Mouse (Mus musculus) ovary, adult 18-20 months (tissue): ENCODE measurements around the gene Ptges3.
"Not testable (repeated sequence)": the region's sequence is repeated elsewhere in the genome, so short reads cannot be mapped to it uniquely, and the experiment has no call there.

Experiments used
- DNase-seq: peaks from one replicate; pipeline ENCODE4 v3.0.0; 2022; ENCODE audit warnings: low spot score, mixed read lengths

Gene Ptges3

DNA sequence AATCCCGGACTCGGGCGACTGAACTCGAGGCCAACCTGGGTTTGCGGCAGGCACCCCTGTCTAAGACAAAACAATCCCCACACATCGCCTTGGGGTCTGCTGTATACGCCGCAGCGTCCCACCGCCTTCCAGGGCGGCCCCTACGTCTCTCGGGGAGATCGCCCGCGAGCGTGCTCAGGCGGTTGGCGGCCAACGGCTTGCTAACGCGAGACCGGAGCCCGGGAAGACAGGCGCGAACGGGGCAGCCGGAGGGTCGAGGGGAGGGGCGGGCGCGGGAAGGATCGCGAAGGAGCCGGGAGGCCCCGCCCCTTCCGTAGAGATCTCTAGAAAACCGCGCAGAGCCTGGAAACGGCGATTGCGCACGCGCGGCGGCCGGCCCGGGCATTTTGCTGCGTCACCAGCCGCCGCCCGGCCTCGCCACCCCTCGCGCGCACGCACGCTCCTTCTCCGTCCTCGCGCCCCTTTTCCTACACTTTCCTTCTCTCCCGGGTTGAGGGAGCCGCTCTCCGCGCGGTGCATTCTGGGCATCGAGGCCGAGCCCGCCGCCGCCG lies at the start of gene Ptges3:
Gene Ptges3 (plus strand): TSS at position 354 of the 551 bp plus-strand sequence.
- DNase-seq: peak; percentile 94

DNA sequence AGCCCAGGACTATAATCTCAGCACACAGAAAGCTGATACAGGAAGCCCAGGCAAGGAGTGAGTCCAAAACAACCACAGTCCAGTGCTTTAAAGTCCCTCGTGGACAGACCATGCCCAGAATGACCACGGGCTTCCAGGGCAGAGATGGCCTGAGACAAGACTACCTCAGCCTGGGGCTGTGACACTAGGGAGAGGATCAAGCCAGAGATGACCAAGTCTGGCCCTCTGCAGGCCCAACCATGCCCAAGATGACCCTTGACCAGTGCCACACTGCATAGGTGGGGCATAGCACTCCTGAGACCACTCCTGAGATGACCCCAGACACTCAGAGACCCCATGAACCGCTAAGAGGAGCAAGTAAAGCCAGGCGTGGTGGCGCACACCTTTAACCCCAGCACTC lies 49.0 kb upstream of the Ptges3 start:
- DNase-seq: no peak

DNA sequence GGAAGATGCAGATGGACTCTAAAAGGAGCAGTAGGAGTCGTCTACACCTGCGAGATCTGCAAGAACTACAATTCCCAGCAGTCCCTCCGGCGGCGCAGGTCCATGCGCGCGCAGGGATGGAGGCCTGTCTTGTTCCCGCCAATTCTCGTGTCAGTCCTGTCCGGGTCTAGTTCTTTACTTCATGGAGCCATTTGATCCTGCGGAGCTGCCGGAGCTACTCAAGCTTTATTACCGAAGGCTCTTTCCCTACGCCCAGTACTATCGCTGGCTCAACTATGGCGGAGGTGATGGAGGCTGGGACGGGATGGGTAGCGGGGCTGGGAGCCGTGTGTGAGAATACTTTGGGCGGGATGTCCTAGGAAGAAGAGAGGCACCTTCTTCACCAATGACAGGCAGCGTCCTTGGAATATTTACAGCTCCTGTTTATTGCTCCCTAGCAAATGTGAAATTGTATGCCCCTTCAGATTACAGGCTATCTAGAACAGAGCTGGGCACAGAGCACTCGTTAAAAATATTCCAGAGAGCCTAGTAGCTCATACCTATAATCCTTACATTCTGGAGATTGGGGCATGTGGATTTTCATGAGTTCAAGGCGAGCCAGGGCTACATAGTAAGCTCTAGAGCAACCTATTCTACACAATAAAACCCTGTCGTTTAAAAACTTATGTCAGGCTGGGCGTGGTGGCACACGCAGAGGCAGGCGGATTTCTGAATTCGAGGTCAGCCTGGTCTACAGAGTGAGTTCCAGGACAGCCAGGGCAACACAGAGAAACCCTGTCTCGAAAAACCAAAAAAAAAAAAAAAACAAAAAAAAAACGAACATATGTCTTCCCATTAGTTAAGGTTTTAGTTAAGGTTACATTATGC lies 43.5 kb upstream of the Ptges3 start, which contains the start of gene Prim1:
Gene Prim1 (plus strand): TSS at position 101 of the 867 bp plus-strand sequence.
- DNase-seq: peak; percentile 58

DNA sequence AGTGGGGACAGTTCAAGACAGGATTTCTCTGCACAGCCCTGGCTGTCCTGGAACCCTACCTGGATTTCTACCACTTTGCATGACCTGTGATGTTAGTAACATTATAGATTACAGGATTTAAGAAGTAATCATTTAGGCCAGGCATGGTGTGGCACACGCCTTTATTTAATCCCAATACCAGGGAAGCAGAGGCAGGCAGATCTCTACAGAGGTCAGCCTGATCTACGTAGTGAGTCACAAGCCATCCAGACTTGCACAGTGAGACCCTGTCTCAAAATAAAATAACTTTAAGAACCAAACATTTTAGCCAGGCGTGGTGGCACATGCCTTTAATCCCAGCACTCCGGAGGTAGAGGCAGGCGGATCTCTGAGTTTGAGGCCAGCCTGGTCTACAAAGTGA lies 36.6 kb upstream of the Ptges3 start:
- no peak for DNase-seq

DNA sequence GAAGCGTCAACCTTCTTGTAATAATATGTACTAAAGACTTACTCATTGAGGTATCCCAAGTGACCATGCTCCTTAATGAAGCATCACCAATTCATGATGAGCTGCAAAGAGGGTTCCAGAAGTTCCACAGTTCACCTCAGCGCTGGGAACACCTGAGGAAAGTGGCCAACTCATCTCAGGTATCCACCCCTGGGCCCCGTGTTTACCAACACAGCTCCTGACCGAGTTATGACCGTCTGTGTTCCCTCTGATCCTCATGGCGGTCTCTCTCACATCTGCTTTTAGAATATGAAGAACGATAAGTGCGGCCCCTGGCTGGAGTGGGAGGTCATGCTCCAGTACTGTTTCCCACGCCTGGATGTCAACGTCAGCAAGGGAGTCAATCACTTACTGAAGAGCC lies 35.3 kb upstream of the Ptges3 start:
- no peak for DNase-seq

DNA sequence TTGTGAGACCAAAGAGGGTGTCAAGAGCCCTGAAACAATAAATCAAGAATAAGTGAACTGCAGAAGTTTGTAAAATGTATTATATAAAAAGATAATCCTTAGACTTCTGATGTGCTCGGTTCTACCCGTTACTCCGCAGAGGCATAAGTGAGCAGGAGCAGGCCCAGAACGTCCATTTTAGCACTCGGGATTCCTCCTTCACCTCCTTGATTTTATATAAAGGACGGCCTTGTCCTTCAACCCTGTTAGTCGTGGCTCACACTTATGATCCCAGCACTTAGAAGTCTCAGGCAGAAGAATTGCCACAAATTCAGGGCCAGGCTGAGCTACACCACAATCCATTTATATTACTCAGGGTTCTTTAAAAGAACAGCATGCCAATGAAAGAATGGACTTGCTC lies 28.8 kb upstream of the Ptges3 start:
- DNase-seq: no peak

DNA sequence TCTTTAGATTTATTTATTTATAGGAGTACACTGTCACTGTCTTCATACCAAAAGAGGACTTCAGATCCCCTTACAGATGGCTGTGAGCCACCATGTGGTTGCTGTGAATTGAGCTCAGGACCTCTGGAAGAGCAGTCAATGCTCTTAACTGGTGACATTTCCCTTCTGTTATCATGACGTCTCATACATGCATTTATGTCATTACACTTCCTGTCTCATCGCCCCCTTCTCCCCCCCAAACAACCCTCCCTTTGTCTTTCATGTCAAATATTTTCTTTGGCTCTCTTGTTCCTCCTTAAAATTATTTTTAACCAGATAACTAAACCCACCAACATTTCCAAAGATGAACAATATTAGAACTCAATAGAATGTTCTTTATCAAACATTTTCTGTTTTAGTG lies 27.9 kb upstream of the Ptges3 start:
- no peak for DNase-seq

DNA sequence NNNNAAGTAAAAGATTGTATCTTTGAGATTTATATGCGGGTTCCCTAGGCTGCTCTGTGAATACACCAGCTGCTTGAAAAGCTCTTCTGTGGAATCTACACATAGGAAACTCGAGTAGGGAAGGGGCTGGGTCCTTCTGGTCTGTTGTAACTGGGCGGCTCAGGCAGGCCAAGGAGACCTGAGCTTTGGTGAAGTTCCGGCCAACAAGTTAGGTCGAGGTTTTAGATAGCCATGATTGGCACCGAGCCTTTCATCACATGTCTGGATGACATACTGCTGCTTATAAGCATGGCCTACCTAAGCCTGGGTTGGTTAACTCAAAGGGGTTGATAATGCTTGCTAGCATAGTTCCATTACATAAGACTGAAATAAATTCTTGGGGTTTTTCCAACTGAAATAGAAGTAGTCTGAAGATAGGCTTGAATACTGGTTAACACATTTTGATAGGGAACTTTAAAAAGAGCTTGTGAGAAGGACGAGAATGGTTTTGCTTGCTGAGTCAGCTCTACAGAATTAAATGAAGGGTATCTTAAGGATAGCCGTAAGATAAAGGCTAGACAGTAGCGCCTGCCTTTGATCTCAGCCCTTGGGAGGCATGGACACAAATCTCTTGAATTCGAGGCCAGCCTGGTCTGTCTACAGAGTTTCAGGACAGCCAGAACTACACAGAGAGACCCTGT lies 21.9 kb upstream of the Ptges3 start:
- DNase-seq: peak; percentile 20

DNA sequence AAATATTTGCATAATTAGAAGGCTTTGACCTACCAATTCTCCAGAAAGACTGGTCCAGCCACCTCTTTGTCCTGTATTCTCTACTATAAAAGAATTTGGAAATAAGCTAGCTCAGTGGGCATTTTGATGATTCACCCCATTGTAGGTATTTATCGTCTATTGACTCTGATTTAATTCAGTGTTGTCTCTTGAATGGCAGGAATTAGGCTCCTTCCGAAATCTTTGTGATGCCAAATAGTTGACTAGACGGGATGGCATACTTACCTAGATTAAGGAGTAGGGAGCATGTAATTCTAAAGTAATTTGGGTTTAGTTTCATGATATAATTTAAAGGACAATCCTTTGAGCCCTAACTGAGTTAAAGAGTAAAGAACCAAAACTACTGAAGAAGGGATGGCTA lies 20.8 kb upstream of the Ptges3 start:
- no peak for DNase-seq

DNA sequence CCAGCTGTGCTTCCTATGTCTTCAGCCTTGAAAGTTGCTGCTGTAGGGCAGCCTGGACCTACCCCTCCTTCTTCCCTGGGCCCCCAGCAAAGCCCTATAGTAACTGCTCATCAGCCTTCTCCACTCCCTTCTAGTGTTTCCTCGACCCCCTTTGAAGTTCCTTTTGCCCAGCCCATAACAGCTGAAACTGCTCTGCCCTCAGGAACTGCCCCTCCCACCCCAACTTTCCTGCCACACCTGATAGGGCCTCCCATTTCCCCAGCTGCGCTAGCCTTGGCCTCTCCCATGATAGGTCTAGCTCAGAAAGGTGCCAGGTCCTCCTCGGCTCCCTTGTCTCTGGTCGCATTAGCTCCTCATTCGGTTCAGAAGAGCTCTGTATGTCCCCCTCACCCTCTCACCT lies 19.6 kb upstream of the Ptges3 start:
- DNase-seq: no peak

DNA sequence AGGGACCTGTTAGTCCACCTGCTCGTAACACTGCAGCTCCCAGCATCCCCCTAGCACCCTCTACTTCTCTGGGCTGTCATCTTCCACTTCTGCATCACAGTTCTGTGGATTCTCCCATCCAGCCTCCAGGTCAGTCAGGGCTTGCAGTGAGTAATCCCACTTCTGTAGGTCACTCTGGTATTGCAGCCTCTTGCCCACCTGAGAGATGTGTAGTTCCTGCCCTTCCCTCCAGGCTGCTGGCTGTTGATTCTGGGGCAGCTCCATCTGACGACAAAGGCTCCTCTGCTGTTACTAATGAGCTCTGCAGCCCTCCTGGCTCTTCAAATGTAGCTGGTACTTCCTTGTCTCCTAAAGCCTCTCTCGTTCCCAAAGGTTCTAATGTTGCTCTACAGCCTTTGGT lies 18.9 kb upstream of the Ptges3 start:
- DNase-seq: no peak

DNA sequence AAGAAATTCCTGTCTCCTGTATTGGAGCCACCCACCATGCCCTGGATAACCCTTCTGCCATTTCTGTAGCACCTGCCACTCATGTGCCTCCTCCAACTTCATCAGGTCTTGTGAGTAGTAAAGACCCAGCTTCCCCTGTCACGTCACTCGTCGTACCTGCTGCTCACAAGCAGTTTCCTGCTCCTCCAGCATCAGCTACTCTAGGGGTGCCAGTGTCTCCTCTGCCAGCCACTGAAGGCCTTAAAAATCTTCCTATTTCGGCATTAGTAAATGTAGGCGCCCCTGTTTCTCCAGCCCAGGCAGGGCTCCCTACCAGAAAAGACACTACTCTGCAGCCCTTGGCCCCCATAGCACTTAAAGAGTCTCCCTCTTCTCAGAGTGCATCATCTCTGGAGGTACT lies 18.5 kb upstream of the Ptges3 start:
- no peak for DNase-seq

DNA sequence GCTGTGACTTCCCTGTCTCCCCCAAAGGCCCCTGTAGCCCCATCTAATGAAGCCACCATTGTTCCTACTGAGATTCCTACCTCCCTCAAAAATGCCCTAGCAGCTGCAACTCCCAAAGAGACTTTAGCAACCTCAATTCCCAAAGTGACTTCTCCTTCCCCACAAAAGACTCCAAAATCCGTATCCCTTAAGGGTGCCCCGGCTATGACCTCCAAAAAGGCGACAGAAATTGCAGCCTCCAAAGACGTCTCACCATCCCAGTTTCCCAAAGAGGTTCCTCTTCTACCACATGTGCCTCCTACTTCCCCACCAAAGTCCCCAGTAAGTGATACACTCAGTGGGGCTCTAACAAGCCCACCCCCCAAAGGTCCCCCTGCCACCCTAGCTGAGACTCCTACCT lies 17.1 kb upstream of the Ptges3 start:
- no peak for DNase-seq

DNA sequence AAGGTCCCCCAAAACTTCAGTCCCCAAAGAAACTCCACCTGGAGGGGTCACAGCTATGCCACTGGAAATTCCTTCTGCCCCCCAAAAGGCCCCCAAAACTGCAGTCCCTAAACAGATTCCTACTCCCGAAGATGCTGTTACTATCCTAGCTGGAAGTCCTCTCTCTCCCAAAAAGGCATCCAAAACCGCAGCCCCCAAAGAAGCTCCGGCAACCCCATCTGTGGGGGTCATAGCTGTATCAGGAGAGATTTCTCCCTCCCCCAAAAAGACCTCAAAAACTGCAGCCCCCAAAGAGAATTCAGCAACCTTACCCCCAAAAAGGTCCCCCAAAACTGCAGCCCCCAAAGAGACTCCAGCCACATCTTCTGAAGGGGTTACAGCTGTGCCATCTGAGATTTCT lies 16.3 kb upstream of the Ptges3 start:
- DNase-seq: no peak

DNA sequence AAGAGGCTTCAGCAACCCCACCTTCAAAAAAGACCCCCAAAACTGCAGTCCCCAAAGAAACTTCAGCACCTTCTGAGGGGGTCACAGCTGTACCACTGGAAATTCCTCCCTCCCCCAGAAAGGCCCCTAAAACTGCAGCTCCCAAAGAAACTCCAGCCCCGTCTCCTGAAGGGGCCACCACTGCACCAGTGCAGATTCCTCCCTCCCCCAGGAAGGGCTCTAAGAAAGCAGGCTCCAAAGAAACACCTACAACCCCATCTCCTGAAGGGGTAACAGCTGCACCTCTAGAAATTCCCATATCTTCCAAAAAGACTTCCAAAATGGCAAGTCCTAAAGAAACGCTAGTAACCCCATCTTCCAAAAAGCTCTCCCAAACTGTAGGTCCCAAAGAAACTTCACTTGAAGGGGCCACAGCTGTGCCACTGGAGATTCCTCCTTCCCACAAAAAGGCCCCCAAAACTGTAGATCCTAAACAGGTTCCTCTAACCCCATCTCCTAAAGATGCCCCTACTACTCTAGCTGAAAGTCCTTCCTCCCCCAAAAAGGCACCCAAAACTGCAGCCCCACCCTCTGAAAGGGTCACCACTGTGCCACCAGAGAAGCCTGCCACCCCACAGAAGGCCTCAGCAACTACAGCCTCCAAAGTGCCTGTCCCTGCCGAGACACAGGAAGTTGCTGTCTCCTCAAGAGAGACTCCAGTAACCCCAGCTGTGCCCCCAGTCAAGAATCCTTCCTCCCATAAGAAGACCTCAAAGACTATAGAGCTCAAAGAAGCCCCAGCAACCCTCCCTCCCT lies 15.5 kb upstream of the Ptges3 start:
- DNase-seq: no peak

DNA sequence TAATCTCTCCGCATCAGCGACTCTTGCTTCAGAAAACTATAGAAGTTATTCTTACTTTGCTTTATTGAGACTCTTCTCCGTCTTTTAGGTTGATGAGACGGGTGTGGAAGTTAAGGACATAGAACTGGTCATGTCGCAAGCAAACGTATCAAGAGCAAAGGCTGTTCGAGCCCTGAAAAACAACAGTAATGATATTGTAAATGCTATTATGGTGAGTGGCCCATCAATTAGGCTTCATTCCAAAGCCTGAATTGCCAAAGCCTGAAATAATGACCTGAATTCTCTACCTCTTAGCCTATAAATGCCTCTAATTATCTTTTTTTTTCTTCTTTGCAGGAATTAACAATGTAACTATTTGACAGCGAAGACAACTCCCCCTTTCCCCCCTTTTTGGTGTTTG lies 10.6 kb upstream of the Ptges3 start:
- DNase-seq: no peak

DNA sequence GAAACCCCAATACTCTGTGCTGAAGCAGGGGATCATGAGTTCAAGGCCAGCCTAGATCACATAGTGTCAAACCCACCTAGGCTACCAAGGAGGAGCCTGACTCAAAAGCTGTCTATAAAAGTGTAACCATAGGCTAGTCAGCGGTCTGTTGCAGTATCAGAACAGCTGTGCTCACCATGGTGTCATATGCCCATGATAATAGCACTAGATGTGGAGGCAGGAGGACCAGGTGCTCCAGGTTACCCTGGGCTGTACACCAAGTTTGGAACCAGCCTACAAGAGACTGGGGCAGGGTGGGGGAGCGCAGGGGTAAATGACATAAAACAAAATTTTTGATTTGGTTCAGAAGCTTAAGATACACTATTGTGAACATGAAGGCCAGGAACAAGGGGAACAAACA lies 9.0 kb upstream of the Ptges3 start:
- no peak for DNase-seq

DNA sequence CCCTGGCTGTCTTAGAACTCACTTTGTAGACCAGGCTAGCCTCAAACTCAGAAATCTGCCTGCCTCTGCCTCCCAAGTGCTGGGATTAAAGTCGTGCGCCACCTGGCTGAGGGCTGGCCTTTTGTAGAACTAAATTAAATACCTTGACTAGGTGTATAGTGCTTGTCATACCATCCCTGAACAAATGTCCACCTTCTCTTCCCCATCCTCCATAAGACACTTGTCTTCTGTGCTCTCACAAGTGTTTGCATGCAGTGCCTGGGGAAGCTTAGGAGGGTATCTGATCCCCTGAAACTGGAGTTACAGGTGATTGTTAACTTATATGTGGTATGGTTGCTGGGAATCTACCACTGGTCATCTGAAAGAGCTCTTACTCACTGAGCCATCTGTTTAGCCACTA lies 8.4 kb upstream of the Ptges3 start:
- DNase-seq: no peak

DNA sequence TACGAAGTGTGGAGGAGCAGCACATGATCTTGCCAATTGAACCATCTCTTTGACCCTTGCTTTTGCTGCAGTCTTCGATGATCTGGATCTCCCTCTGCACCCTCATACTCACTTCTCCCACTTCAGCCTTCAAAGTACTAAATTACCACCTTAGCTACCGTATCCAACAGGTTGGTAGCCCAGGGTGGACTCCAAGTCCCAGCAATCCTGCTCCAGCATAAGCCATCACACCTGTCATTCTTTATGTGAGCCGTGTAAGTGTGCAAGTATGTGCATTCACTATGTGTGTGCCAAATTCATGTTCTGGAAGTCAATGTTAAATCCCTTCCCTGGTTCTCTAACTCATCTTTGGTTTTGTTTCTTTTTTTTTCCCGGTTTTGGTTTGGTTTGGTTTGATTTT lies 7.2 kb upstream of the Ptges3 start:
- no peak for DNase-seq

DNA sequence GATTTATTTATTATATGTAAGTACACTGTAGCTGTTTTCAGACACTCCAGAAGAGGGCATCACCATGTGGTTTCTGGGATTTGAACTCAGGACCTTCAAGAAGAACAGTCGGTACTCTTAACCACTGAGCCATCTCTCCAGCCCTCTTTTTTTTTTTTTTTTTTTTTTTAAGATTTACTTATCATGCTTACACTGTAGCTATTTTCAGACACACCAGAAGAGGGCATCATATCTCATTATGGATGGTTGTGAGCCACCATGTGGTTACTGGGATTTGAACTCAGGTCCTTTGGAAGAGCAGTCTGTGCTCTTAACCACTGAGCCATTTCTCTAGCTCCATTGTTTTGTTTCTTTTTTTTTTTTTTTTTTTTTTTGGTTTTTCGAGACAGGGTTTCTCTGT lies 6.6 kb upstream of the Ptges3 start:
- not testable (repeated sequence) for DNase-seq

DNA sequence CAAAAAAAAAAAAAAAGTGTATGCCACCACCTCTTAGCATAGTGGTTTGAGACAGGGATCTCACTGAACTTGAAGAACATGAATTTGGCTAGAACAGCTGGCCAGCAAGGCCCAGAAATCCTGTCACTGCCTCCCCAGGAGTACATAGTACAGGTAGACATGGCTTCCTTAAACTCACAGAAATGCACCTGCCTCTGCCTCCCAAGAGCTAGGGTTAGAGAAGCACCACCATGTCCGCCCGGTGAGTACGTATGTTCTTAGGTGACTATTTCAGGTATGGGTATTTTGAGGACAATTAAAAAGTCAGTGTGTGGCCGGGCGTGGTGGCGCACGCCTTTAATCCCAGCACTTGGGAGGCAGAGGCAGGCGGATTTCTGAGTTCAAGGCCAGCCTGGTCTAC lies 5.8 kb upstream of the Ptges3 start:
- no peak for DNase-seq

DNA sequence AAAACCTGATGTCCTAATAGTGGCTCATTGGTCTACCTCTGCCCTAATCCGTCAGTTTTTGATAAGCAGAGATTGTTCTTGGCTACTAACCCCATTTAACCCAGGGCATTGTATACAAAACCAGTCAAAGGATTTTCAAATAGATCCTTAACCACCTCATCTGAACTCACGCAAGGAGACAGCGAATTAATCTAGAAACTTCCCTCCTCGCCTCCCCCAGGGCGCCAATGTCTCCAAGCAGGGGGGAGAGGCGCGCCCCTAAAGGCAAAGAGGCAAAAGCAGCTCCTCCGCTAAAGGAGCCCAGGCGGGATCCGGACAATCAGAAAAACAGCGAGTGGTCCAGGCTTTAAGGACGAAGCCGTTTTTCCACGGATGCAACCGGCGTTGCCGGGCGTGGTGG lies 570 bp upstream of the Ptges3 start:
- DNase-seq: no peak
